Mouse (Mus musculus): ENCODE results near the gene Tbc1d22a. TPM values are rescaled to one million over a fixed set of nuclear protein-coding genes. Genes with fewer than 3 reads are reported as not detected.

Gene Tbc1d22a
- total and polyA plus RNA-seq, 3 experiments: 15.1 to 21.1 TPM; not detected in 1

GRCm38 (mm10) chr15:86329911-86330310, 115.7 kb downstream of the Tbc1d22a start:
- no peak for DNase-seq (ENCODE audit: low read depth, low spot score)
- no peak overlapping the region for H3K4me3 ChIP-seq (ENCODE audit: control insufficient read depth in 1 of 2, insufficient read depth in 1 of 2, low read depth in 2 of 2, low read length in 2 of 2)
- no peaks in the 10 kb centered on the region for H3K4me1 ChIP-seq (ENCODE audit: control insufficient read depth in 1 of 2, insufficient read depth in 2 of 2, low read length in 2 of 2)
- TF ChIP-seq GABPA (IDR thresholded peaks at IDR 0.05; ENCODE audit: low read depth, low read length) (no peak), KAT2A (conservative IDR thresholded peaks at IDR 0.05; ENCODE audit: low read depth, low read length) (no peak), RAD21 (IDR thresholded peaks at IDR 0.05; ENCODE audit: low read depth, low read length) (no peak), USF1 (IDR thresholded peaks at IDR 0.05; ENCODE audit: low read depth, low read length) (no peak), JUND (IDR thresholded peaks at IDR 0.05; ENCODE audit: low read depth, low read length) (no peak), MYC (IDR thresholded peaks at IDR 0.05; ENCODE audit: low read depth, low read length) (no peak)
- H3K27ac ChIP-seq (ENCODE audit: control insufficient read depth, low read depth, low read length): no peak overlapping the region
- no peaks in the 10 kb centered on the region for H3K9me3 ChIP-seq (replicated peaks; ENCODE audit: insufficient read depth, low read length)
- no peaks in the 10 kb centered on the region for H3K79me2 ChIP-seq (ENCODE audit: control insufficient read depth, insufficient read depth, low read length, poor library complexity)
- no peak overlapping the region for H3K9ac ChIP-seq (ENCODE audit: control insufficient read depth, low read depth, low read length, poor library complexity, severe bottlenecking)
- H3K36me3 ChIP-seq (ENCODE audit: control insufficient read depth in 1 of 2, insufficient read depth in 2 of 2, low read length in 2 of 2): no peaks in the 10 kb centered on the region
- H3K27me3 ChIP-seq (ENCODE audit: control insufficient read depth in 1 of 2, insufficient read depth in 2 of 2, low read length in 2 of 2): no peaks in the 10 kb centered on the region

GRCm38 (mm10) chr15:86330454-86330853, 116.2 kb downstream of the Tbc1d22a start:
- H3K27ac ChIP-seq (ENCODE audit: control insufficient read depth, low read depth, low read length): no peak overlapping the region
- H3K79me2 ChIP-seq (ENCODE audit: control insufficient read depth, insufficient read depth, low read length, poor library complexity): no peaks in the 10 kb centered on the region
- H3K4me1 ChIP-seq (ENCODE audit: control insufficient read depth in 1 of 2, insufficient read depth in 2 of 2, low read length in 2 of 2): no peaks in the 10 kb centered on the region
- no peaks in the 10 kb centered on the region for H3K27me3 ChIP-seq (ENCODE audit: control insufficient read depth in 1 of 2, insufficient read depth in 2 of 2, low read length in 2 of 2)
- H3K4me3 ChIP-seq (ENCODE audit: control insufficient read depth in 1 of 2, insufficient read depth in 1 of 2, low read depth in 2 of 2, low read length in 2 of 2): no peak overlapping the region
- H3K9ac ChIP-seq (ENCODE audit: control insufficient read depth, low read depth, low read length, poor library complexity, severe bottlenecking): no peak overlapping the region
- H3K36me3 ChIP-seq (ENCODE audit: control insufficient read depth in 1 of 2, insufficient read depth in 2 of 2, low read length in 2 of 2): no peaks in the 10 kb centered on the region
- no peak for DNase-seq (ENCODE audit: low read depth, low spot score)
- TF ChIP-seq UBTF (IDR thresholded peaks at IDR 0.05; ENCODE audit: borderline replicate concordance, insufficient read depth, low read depth, low read length): no peak
- no peak for TF ChIP-seq JUND (IDR thresholded peaks at IDR 0.05; ENCODE audit: low read depth, low read length)
- TF ChIP-seq RAD21 (IDR thresholded peaks at IDR 0.05; ENCODE audit: low read depth, low read length): no peak
- no peak for TF ChIP-seq ZNF384 (IDR thresholded peaks at IDR 0.05; ENCODE audit: low read depth, low read length)
- TF ChIP-seq HCFC1 (IDR thresholded peaks at IDR 0.05; ENCODE audit: low read depth, low read length): no peak
- no peak for TF ChIP-seq USF1 (IDR thresholded peaks at IDR 0.05; ENCODE audit: low read depth, low read length)
- no peaks in the 10 kb centered on the region for H3K9me3 ChIP-seq (replicated peaks; ENCODE audit: insufficient read depth, low read length)

DNA sequence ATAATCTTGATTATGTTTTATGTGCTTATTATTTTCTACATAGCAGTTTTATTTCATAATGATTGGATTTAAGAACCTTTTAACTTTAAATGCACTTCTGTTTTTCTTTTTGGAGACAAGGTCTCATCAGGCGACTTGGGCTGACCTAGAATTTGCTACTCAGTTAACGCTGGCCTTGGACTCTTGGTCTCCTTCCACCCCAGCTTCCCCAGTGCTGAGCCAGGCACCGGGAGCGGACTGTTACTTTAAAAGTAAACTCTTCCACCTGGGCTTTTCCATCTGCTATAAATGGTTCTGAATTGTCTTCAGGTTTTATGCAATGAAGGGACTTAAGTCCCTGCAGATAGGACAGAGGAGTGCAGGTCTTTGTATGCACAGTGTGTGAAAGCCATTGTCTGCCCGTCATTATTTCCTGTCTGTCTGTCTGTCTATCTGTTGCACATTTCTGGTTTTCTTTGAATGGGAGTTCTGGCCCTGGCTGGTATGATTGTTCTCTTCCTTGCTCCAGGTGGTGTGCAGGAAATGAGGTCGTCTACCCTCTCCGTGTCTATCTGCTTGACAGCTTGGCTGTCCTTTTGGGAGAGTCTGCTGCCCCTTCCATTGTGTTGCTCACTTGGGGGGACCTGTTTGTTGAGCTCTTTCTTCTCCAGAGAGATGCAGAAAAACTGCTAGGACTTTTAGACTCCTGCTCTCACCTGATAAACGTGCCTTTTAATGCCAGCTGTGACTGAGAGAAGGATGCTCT, 117.4 kb downstream of the Tbc1d22a start:
- no peak overlapping the region for H3K27ac ChIP-seq (ENCODE audit: control insufficient read depth, low read depth, low read length)
- no peaks in the 10 kb centered on the region for H3K9me3 ChIP-seq (replicated peaks; ENCODE audit: insufficient read depth, low read length)
- TF ChIP-seq USF2 (IDR thresholded peaks at IDR 0.05; ENCODE audit: borderline replicate concordance in 1 of 2, insufficient read depth in 1 of 2, low read depth in 1 of 2, low read length in 2 of 2) (no peak), TAL1 (IDR thresholded peaks at IDR 0.05; ENCODE audit: low read length) (no peak), CHD2 (IDR thresholded peaks at IDR 0.05; ENCODE audit: low read length) (no peak), ZC3H11A (IDR thresholded peaks at IDR 0.05; ENCODE audit: low read depth, low read length) (no peak), ZNF384 (IDR thresholded peaks at IDR 0.05; ENCODE audit: low read depth, low read length) (no peak), UBTF (IDR thresholded peaks at IDR 0.05; ENCODE audit: borderline replicate concordance, insufficient read depth, low read depth, low read length) (no peak), ZMIZ1 (IDR thresholded peaks at IDR 0.05; ENCODE audit: low read depth, low read length) (no peak)
- no peaks in the 10 kb centered on the region for H3K36me3 ChIP-seq (ENCODE audit: control insufficient read depth in 1 of 2, insufficient read depth in 2 of 2, low read length in 2 of 2)
- H3K4me3 ChIP-seq (ENCODE audit: control insufficient read depth in 1 of 2, insufficient read depth in 1 of 2, low read depth in 2 of 2, low read length in 2 of 2): no peak overlapping the region
- H3K4me1 ChIP-seq (ENCODE audit: control insufficient read depth in 1 of 2, insufficient read depth in 2 of 2, low read length in 2 of 2): no peaks in the 10 kb centered on the region
- DNase-seq (ENCODE audit: low read depth, low spot score): no peak
- no peaks in the 10 kb centered on the region for H3K79me2 ChIP-seq (ENCODE audit: control insufficient read depth, insufficient read depth, low read length, poor library complexity)
- H3K9ac ChIP-seq (ENCODE audit: control insufficient read depth, low read depth, low read length, poor library complexity, severe bottlenecking): no peak overlapping the region
- no peaks in the 10 kb centered on the region for H3K27me3 ChIP-seq (ENCODE audit: control insufficient read depth in 1 of 2, insufficient read depth in 2 of 2, low read length in 2 of 2)

Measured in MEL (cell line).